In the genomic region with DNA sequence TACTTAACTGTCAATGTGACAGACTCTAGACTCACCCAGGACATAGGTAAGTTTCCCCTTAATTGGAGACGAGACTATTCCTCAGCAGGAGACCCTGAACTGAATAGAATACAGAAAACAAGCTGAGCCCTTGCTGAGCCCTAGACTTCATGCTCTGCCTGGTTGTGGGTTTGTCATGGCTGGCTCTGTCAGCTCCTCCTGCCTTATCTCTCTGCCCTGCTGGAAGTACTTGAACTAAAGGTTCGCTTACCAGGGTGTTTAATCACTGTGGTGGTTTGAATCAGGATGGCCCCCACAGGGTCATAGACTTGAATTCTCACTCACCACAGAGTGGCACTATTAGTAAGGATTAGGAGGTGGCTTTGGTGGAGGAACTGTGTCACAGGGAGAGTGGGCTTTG, we compare ENCODE assay signal across 22 mouse cellular contexts.
DNase-seq lines count a peak whose midpoint lies in the region; ATAC-seq lines count a peak whose summit lies in the region.
"Had no signal": no experiment of that assay in that cellular context is flagged by ENCODE, and none has a peak within 500 bp of the region (broad histone marks: within the 10 kb centered on the region; RNA-seq: fewer than 3 reads in every experiment).

No protein-coding gene starts in this region.

- no peak overlapping the region for H3K4me3 ChIP-seq in liver, embryonic 13.5 days (replicated peaks)
- no peak overlapping the region for H3K4me3 ChIP-seq in liver, embryonic 12.5 days
- H3K4me3 ChIP-seq: forebrain, embryonic 10.5 days; forebrain, embryonic 13.5 days; gastrocnemius, adult 2 months; heart, embryonic 12.5 days; heart, embryonic 15.5 days; hindbrain, embryonic 10.5 days; hindbrain, embryonic 13.5 days had no signal

- no peaks in the 10 kb centered on the region for H3K27me3 ChIP-seq in liver, embryonic 13.5 days
- H3K27me3 ChIP-seq in liver, embryonic 12.5 days (replicated peaks) = no peaks in the 10 kb centered on the region
- H3K27me3 ChIP-seq: forebrain, embryonic 13.5 days; heart, embryonic 12.5 days; heart, embryonic 15.5 days; hindbrain, embryonic 13.5 days had no signal

- 0 out of 2 replicates have a peak, but pooled peaks cover 4% of the 10 kb centered on the region for H3K4me1 ChIP-seq in liver, embryonic 13.5 days (replicated peaks)
- H3K4me1 ChIP-seq in liver, embryonic 12.5 days = 0 out of 2 replicates have a peak, but pooled peaks cover 8% of the 10 kb centered on the region
- H3K4me1 ChIP-seq: heart, embryonic 15.5 days had no signal

- WGBS in liver, embryonic 13.5 days (ENCODE audit: insufficient replicate concordance) = 38% methylated on average over 2 of the region's 2 CpGs
- 40% methylated on average over 2 of the region's 2 CpGs for WGBS in liver, embryonic 12.5 days (ENCODE audit: insufficient replicate concordance)

- no peaks in the 10 kb centered on the region for H3K36me3 ChIP-seq in liver, embryonic 13.5 days
- no peaks in the 10 kb centered on the region for H3K36me3 ChIP-seq in liver, embryonic 12.5 days
- H3K36me3 ChIP-seq: forebrain, embryonic 10.5 days; heart, embryonic 12.5 days; heart, embryonic 15.5 days; hindbrain, embryonic 10.5 days; hindbrain, embryonic 13.5 days had no signal

- no peak overlapping the region for H3K27ac ChIP-seq in liver, embryonic 13.5 days
- H3K27ac ChIP-seq in liver, embryonic 12.5 days = no peak overlapping the region
- H3K27ac ChIP-seq: forebrain, embryonic 10.5 days; forebrain, embryonic 13.5 days; gastrocnemius, adult 2 months; heart, embryonic 15.5 days; hindbrain, embryonic 10.5 days; hindbrain, embryonic 13.5 days had no signal

- ATAC-seq in liver, embryonic 13.5 days (ENCODE audit: low read depth) = no peak
- no peak for ATAC-seq in liver, embryonic 12.5 days
- peak; percentile 85 for ATAC-seq in megakaryocyte-erythroid progenitor cell, adult 5-6 weeks (replicated peaks; ENCODE audit: low FRiP score, low TSS enrichment, poor library complexity, severe bottlenecking)
- ATAC-seq in monocyte, adult 5-6 weeks (replicated peaks; ENCODE audit: insufficient number of reproducible peaks, low FRiP score, low TSS enrichment, poor library complexity, severe bottlenecking) = no peak
- ATAC-seq: activated CD4-positive, CD25-positive, alpha-beta regulatory T cell, adult 4 months; CD4-positive, CD25-positive, alpha-beta regulatory T cell, adult 4 months had no signal

- peak; percentile 8 for DNase-seq in liver, embryonic 13.5 days
- DNase-seq in MEL-GATA-1-ER (ENCODE audit: extremely low read depth, low read depth) = peak; percentile 14
- no peak for DNase-seq in gastrocnemius, postnatal 25 days
- DNase-seq: adrenal gland, adult 8-10 months; adrenal gland, postnatal 25 days; cerebellum, adult 8-10 months; gastrocnemius, adult 2 months; gastrocnemius, postnatal 14 days; heart, adult 18-20 months; heart, postnatal 10 days; heart, postnatal 36 days had no signal

- no peaks in the 10 kb centered on the region for H3K9me3 ChIP-seq in liver, embryonic 13.5 days (replicated peaks)
- no peaks in the 10 kb centered on the region for H3K9me3 ChIP-seq in liver, embryonic 12.5 days (replicated peaks)
- H3K9me3 ChIP-seq: forebrain, embryonic 10.5 days; forebrain, embryonic 13.5 days; heart, embryonic 12.5 days; heart, embryonic 15.5 days; hindbrain, embryonic 10.5 days; hindbrain, embryonic 13.5 days had no signal

- H3K9ac ChIP-seq in liver, embryonic 13.5 days = no peak overlapping the region
- H3K9ac ChIP-seq in liver, embryonic 12.5 days = no peak overlapping the region
- H3K9ac ChIP-seq: forebrain, embryonic 13.5 days; heart, embryonic 12.5 days; heart, embryonic 15.5 days; hindbrain, embryonic 13.5 days had no signal

- no peak overlapping the region for H3K4me2 ChIP-seq in liver, embryonic 13.5 days
- no peak overlapping the region for H3K4me2 ChIP-seq in liver, embryonic 12.5 days
- H3K4me2 ChIP-seq: forebrain, embryonic 13.5 days; heart, embryonic 12.5 days; heart, embryonic 15.5 days; hindbrain, embryonic 13.5 days had no signal
